Mouse (Mus musculus) layer of hippocampus, adult 9-10 months (tissue): ENCODE results near the gene Egln3.

ENCODE experiments used
- DNase-seq: peaks from one replicate; pipeline ENCODE4 v3.0.0; 2022; ENCODE audit warnings: low spot score

Egln3 gene

GRCm38 (mm10) chr12:54203656-54204045 is at the start of gene Egln3:
Gene Egln3 (minus strand): TSS chr12:54203860.
- no peak for DNase-seq

GRCm38 (mm10) chr12:54253449-54253848 is 49.8 kb upstream of the Egln3 start:
- no peak for DNase-seq

- DNase-seq: peak; percentile 2
Observed at GRCm38 (mm10) chr12:54251942-54252400, 48.3 kb upstream of the Egln3 start.

GRCm38 (mm10) chr12:54247835-54248234 is 44.2 kb upstream of the Egln3 start:
- no peak for DNase-seq

GRCm38 (mm10) chr12:54243158-54243557 is 39.5 kb upstream of the Egln3 start:
- no peak for DNase-seq

GRCm38 (mm10) chr12:54241976-54242375 is 38.3 kb upstream of the Egln3 start:
- no peak for DNase-seq

- no peak for DNase-seq
Observed at GRCm38 (mm10) chr12:54233794-54234193, 30.1 kb upstream of the Egln3 start.

GRCm38 (mm10) chr12:54232996-54233603 is 29.4 kb upstream of the Egln3 start:
- DNase-seq: no peak

GRCm38 (mm10) chr12:54232456-54232855 is 28.8 kb upstream of the Egln3 start:
- no peak for DNase-seq

GRCm38 (mm10) chr12:54227551-54227950 is 23.9 kb upstream of the Egln3 start:
- DNase-seq: no peak

- no peak for DNase-seq
Observed at GRCm38 (mm10) chr12:54226341-54226740, 22.7 kb upstream of the Egln3 start.

GRCm38 (mm10) chr12:54225610-54226009 is 21.9 kb upstream of the Egln3 start:
- no peak for DNase-seq

- DNase-seq: no peak
Observed at GRCm38 (mm10) chr12:54225090-54225489, 21.4 kb upstream of the Egln3 start.

- DNase-seq: no peak
Observed at GRCm38 (mm10) chr12:54222036-54222760, 18.5 kb upstream of the Egln3 start.

- no peak for DNase-seq
Observed at GRCm38 (mm10) chr12:54216673-54217072, 13.0 kb upstream of the Egln3 start.

GRCm38 (mm10) chr12:54214426-54214825 is 10.8 kb upstream of the Egln3 start:
- no peak for DNase-seq

GRCm38 (mm10) chr12:54213871-54214270 is 10.2 kb upstream of the Egln3 start:
- DNase-seq: no peak

- no peak for DNase-seq
Observed at GRCm38 (mm10) chr12:54213230-54213629, 9.6 kb upstream of the Egln3 start.

GRCm38 (mm10) chr12:54209182-54209563 is 5.5 kb upstream of the Egln3 start:
- no peak for DNase-seq

- no peak for DNase-seq
Observed at GRCm38 (mm10) chr12:54208433-54209181, 4.9 kb upstream of the Egln3 start.

- no peak for DNase-seq
Observed at GRCm38 (mm10) chr12:54205731-54206130, 2.1 kb upstream of the Egln3 start.

- no peak for DNase-seq
Observed at GRCm38 (mm10) chr12:54205195-54205594, 1.5 kb upstream of the Egln3 start.
